Mouse (Mus musculus) heart, embryonic 13.5 days (tissue): ENCODE data around the gene Cdc45. TPM values are rescaled to one million over a fixed set of nuclear protein-coding genes. Genes with fewer than 3 reads are reported as not detected.
"Not testable (repeated sequence)": the region's sequence is repeated elsewhere in the genome, so short reads cannot be mapped to it uniquely, and the experiment has no call there.

ENCODE experiments used
- ATAC-seq: fragments of 200-750 bp; cut with Nextera tagmentation; 2 replicates; pipeline ENCODE4 v1.8.0; 2017; ENCODE audit warnings: moderate TSS enrichment; ENCODE audit not compliant: insufficient number of reproducible peaks, low FRiP score, low TSS enrichment; ENCODE audit errors: extremely low read depth
- H3K27ac ChIP-seq: fragments of 300-500 bp; sonication (generic); replicated peaks from 2 replicates; pipeline ENCODE4 v1.5.1; 2015; ENCODE audit warnings: moderate library complexity, mild to moderate bottlenecking, inconsistent platforms
- H3K27me3 ChIP-seq: fragments of 300-500 bp; sonication (generic); replicated peaks from 2 replicates; pipeline ENCODE4 v1.6.1; 2015; ENCODE audit warnings: mild to moderate bottlenecking, inconsistent platforms
- H3K36me3 ChIP-seq: fragments of 300-500 bp; sonication (generic); 2 replicates; pipeline ENCODE4 v1.6.1; 2015; ENCODE audit warnings: mild to moderate bottlenecking, inconsistent platforms
- H3K4me1 ChIP-seq: fragments of 300-500 bp; sonication (generic); 2 replicates; pipeline ENCODE4 v1.6.1; 2015; ENCODE audit warnings: inconsistent platforms
- H3K4me2 ChIP-seq: fragments of 300-500 bp; sonication (generic); 2 replicates; pipeline ENCODE4 v1.6.1; 2015; ENCODE audit warnings: inconsistent platforms, mild to moderate bottlenecking, moderate library complexity
- H3K4me3 ChIP-seq: fragments of 300-500 bp; sonication (generic); 2 replicates; pipeline ENCODE4 v1.5.1; 2015; ENCODE audit warnings: moderate library complexity, mild to moderate bottlenecking, inconsistent platforms
- H3K9ac ChIP-seq: fragments of 300-500 bp; sonication (generic); 2 replicates; pipeline ENCODE4 v1.6.1; 2015; ENCODE audit warnings: inconsistent platforms, mild to moderate bottlenecking, moderate library complexity
- H3K9me3 ChIP-seq: fragments of 300-500 bp; sonication (generic); 2 replicates; pipeline ENCODE4 v1.6.1; 2016; ENCODE audit warnings: inconsistent platforms
- WGBS: fragments of 180-500 bp; shearing (Covaris S2); methylation state at CpG from one replicate; pipeline ENCODE4 v1.1.7; 2015; ENCODE audit warnings: mixed read lengths; 5-methylcytosine and 5-hydroxymethylcytosine counted together
- polyA plus RNA-seq: library from polyadenylated mRNA; unstranded; fragments of >200 nt; fragmentation: Nextera tagmentation; extraction: Ambion mirVana; gene quantifications from 2 replicates; pipeline ENCODE4 v1.2.1, GENCODE M21; 2015

The Cdc45 gene
- polyA plus RNA-seq, result 34.4 and 36.1 TPM in 2 replicates

DNA sequence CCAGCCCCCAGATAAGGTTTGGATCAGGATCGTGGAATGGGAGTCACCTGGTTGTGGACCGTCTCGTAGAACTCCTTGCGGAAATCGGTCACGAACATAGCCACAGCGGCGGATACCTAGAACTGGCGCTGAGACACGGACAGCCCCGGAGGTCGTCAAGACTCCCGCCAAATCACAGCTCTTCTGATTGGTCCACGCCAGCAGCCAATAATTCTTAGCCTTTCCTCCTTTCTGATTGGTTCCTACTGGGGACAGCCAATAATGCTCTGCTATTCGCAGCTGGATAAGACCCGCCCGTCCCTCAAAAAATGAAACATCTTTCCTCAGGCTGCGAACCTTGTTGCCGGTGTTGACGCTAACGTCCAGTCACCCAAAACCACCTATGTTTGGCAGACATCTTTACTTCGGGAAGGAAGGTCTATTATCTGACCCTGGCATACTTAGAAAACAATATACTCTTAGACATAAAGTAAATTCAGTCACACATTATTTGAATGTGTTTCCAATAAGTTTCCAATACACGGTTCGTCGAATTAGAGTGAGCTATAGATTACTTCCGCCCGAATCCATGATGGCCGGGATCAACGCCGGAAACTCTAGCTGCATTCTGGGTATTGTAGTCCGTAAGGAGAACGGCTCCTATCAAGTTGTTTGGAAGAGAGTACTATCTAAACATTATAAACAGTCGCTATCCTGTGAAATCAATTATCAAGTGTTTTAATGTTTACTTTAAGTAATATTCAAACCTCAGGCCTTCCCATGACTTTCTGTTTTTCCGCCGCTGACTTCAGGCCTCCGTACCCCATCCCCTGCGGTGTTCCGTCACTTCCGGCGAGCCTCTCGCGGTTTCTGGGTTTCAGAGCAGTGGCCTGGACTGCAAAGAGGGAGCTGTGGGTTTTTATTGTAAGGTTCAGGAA, at the start of gene Cdc45, which contains the start of gene Ufd1:
Gene Cdc45, minus strand, starts transcription at position 520 of the 917 bp plus-strand sequence.
Gene Ufd1, plus strand, starts transcription at position 312 of the 917 bp plus-strand sequence.
- H3K36me3 ChIP-seq, result peaks cover 56% of the 10 kb centered on the region
- H3K27me3 ChIP-seq, result no peaks in the 10 kb centered on the region
- H3K9ac ChIP-seq, result peak within 1 kb of the TSS; percentile 92
- H3K4me2 ChIP-seq, result peak within 1 kb of the TSS; percentile 95
- under 1% methylated on average over 42 of the region's 42 CpGs for WGBS
- no peaks in the 10 kb centered on the region for H3K9me3 ChIP-seq
- peak within 1 kb of the TSS; percentile 91 for H3K4me3 ChIP-seq
- peak; percentile 88 for ATAC-seq
- peaks cover 27% of the 10 kb centered on the region for H3K4me1 ChIP-seq
- peak within 1 kb of the TSS; percentile 76 for H3K27ac ChIP-seq

GRCm38 (mm10) chr16:18860186-18860585, 48.4 kb upstream of the Cdc45 start:
- no peak overlapping the region for H3K4me3 ChIP-seq
- 62% methylated on average over 1 of the region's 1 CpGs for WGBS
- ATAC-seq, result no peak

GRCm38 (mm10) chr16:18858551-18858950, 46.8 kb upstream of the Cdc45 start:
- H3K27ac ChIP-seq, result no peak overlapping the region
- H3K4me1 ChIP-seq, result no peaks in the 10 kb centered on the region
- no peak for ATAC-seq
- H3K27me3 ChIP-seq, result no peaks in the 10 kb centered on the region
- H3K9ac ChIP-seq, result no peak overlapping the region
- no peak overlapping the region for H3K4me2 ChIP-seq
- H3K36me3 ChIP-seq, result no peaks in the 10 kb centered on the region
- H3K4me3 ChIP-seq, result no peak overlapping the region
- 0 out of 2 replicates have a peak, but pooled peaks cover 6% of the 10 kb centered on the region for H3K9me3 ChIP-seq

More at GRCm38 (mm10) chr16:18860186-18860585, 48.4 kb upstream of the Cdc45 start:
- H3K4me1 ChIP-seq, result no peaks in the 10 kb centered on the region
- no peak overlapping the region for H3K27ac ChIP-seq
- 0 out of 2 replicates have a peak, but pooled peaks cover 6% of the 10 kb centered on the region for H3K9me3 ChIP-seq
- H3K36me3 ChIP-seq, result no peaks in the 10 kb centered on the region
- H3K9ac ChIP-seq, result no peak overlapping the region
- no peak overlapping the region for H3K4me2 ChIP-seq
- H3K27me3 ChIP-seq, result no peaks in the 10 kb centered on the region

GRCm38 (mm10) chr16:18849521-18850190, 37.9 kb upstream of the Cdc45 start:
- not testable (repeated sequence) for ATAC-seq

DNA sequence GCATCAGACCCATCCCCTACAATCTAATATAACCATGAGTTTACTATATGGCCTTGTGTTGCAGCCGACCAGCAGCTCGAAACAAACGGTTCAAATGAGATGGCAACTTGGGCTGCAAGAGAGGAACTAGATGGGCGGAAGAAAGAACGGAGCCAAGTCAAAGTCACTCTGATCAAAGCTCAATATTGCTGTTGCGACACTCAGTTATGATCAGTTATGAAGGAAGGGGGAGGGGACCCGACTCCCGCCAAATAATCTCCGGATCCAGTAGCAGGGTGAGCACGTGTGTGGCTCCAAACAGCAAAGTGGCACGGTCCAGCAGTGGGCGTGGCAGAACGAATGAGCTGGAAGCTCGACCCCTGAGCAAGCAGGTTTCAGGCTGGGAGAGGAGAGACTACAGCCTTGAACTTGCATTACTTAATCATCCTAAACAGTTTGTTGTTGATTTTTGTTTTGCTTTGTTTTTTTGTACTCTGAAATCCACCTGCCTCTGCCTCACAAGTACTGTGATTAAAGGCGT, 34.6 kb upstream of the Cdc45 start:
- Histone ChIP-seq H3K27me3 (no peaks in the 10 kb centered on the region), H3K4me3 (no peak overlapping the region), H3K36me3 (0 out of 2 replicates have a peak, but pooled peaks cover 2% of the 10 kb centered on the region), H3K4me2 (no peak overlapping the region), H3K27ac (no peak overlapping the region), H3K4me1 (no peaks in the 10 kb centered on the region), H3K9me3 (peaks cover 7% of the 10 kb centered on the region; the same call in 1 of the 2 replicates), H3K9ac (no peak overlapping the region)
- WGBS, result 81% methylated on average over 15 of the region's 15 CpGs
- ATAC-seq, result no peak

More at GRCm38 (mm10) chr16:18849521-18850190, 37.9 kb upstream of the Cdc45 start:
- H3K4me2 ChIP-seq, H3K9ac ChIP-seq, H3K4me1 ChIP-seq, H3K9me3 ChIP-seq, H3K27me3 ChIP-seq, H3K27ac ChIP-seq, H3K36me3 ChIP-seq, H3K4me3 ChIP-seq: not testable (repeated sequence)
- 87% methylated on average over 15 of the region's 17 CpGs for WGBS

DNA sequence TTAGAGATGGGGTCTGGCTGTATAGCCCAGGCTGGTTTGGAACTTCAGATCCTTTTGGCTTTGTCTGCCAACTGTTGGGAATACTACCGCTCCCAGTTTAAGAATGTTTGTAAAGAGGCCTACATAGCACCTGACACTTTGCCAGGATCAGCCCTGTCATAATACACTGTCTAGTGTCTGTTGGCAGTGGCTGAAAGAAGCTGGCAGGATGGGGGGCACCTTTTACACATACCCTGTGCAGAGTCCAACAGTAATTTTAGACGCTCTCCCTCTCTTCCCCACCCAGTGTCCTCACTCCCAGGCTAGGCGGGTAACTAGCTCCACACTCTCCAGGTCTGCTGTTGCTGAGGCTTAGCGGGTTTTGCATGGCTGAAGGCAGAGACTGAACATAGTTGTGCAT, 26.6 kb upstream of the Cdc45 start:
- no peak overlapping the region for H3K4me2 ChIP-seq
- ATAC-seq, result no peak
- 90% methylated on average over 4 of the region's 4 CpGs for WGBS
- no peak overlapping the region for H3K27ac ChIP-seq
- H3K9me3 ChIP-seq, result no peaks in the 10 kb centered on the region
- H3K4me1 ChIP-seq, result peaks cover 4% of the 10 kb centered on the region; the same call in 1 of the 2 replicates
- no peaks in the 10 kb centered on the region for H3K27me3 ChIP-seq
- no peak overlapping the region for H3K9ac ChIP-seq
- H3K36me3 ChIP-seq, result peaks cover 41% of the 10 kb centered on the region
- H3K4me3 ChIP-seq, result no peak overlapping the region

DNA sequence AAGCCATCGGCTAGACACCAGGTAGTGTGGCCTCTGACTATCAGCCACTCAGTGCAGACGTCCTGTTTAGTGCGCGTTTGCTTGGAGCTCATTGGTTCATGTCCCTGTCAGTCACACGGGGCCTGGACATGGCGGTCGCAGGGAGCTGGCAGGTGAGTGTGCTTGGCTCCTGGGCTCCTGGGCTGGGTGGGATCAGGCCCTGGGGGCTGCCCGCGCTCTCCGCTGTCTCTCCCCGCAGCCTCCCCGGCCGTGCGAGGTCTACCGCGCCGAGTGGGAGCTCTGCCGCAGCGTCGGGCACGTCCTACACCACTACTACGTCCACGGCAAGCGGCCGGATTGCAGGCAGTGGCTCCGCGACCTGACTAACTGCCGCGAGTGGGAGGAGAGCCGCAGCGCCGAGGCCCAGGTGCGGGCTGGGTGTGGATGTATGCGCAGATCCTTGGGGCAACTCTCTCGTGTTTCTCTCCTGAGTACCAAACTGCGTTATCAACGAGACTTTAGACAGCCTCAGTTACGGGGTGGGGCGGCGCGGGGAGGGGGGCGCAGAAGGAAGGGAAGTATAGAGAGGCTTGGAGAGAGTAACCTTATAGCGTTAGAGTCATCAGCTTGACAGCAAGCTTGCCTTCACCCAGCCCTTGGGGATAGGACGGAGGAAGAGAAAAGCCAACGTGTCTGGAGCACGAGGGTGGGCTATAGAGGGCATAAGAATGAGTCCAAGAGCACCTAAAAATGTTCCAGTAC, 24.9 kb upstream of the Cdc45 start, which contains the start of the genes 2510002D24Rik and Gm28539:
Gene 2510002D24Rik, plus strand, starts transcription at position 111 of the 741 bp plus-strand sequence.
Gene Gm28539, plus strand, starts transcription at position 117 of the 741 bp plus-strand sequence.
- Histone ChIP-seq H3K4me3 (peak within 1 kb of the TSS; percentile 97), H3K27ac (peak within 1 kb of the TSS; percentile 73), H3K9ac (peak within 1 kb of the TSS; percentile 95), H3K9me3 (no peaks in the 10 kb centered on the region), H3K36me3 (peaks cover 58% of the 10 kb centered on the region), H3K4me2 (peak within 1 kb of the TSS; percentile 79), H3K27me3 (no peaks in the 10 kb centered on the region), H3K4me1 (peaks cover 4% of the 10 kb centered on the region; the same call in 1 of the 2 replicates)
- ATAC-seq, result peak; percentile 86
- under 1% methylated on average over 45 of the region's 46 CpGs for WGBS

DNA sequence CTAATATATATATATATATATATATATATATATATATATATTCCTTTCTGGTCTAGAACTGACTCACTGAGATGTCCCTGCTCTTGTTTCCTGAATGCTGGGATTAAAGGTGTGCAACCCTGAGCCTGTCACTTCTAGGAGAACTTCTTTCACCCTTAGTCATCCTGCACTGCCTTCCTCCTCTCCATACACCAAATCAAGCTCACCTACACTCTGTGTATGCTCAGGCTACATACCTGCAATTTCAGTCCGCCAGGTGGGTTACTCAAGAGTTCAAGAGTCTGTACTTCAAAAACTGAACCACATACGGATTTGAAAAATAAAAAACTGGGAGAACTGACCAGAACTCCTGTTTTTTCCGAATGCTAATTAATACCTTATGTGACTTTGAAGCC, 24.3 kb upstream of the Cdc45 start:
- no peaks in the 10 kb centered on the region for H3K9me3 ChIP-seq
- H3K4me3 ChIP-seq, result peak overlapping the region; percentile 97
- H3K27ac ChIP-seq, result no peak overlapping the region
- peaks cover 59% of the 10 kb centered on the region for H3K36me3 ChIP-seq
- H3K9ac ChIP-seq, result peak overlapping the region; percentile 95; the same call in 1 of the 2 replicates
- no peaks in the 10 kb centered on the region for H3K27me3 ChIP-seq
- WGBS, result 24% methylated on average over 3 of the region's 3 CpGs
- peaks cover 4% of the 10 kb centered on the region; the same call in 1 of the 2 replicates for H3K4me1 ChIP-seq
- ATAC-seq, result no peak
- peak overlapping the region; percentile 79 for H3K4me2 ChIP-seq

- Histone ChIP-seq H3K4me3 (no peak overlapping the region), H3K9me3 (no peaks in the 10 kb centered on the region), H3K4me2 (no peak overlapping the region), H3K36me3 (peaks cover 70% of the 10 kb centered on the region), H3K27me3 (no peaks in the 10 kb centered on the region), H3K9ac (no peak overlapping the region), H3K4me1 (peaks cover 8% of the 10 kb centered on the region; the same call in 1 of the 2 replicates), H3K27ac (no peak overlapping the region)
- ATAC-seq, result no peak
- 63% methylated on average over 2 of the region's 2 CpGs for WGBS
Measured at GRCm38 (mm10) chr16:18833486-18833885, 21.7 kb upstream of the Cdc45 start.

DNA sequence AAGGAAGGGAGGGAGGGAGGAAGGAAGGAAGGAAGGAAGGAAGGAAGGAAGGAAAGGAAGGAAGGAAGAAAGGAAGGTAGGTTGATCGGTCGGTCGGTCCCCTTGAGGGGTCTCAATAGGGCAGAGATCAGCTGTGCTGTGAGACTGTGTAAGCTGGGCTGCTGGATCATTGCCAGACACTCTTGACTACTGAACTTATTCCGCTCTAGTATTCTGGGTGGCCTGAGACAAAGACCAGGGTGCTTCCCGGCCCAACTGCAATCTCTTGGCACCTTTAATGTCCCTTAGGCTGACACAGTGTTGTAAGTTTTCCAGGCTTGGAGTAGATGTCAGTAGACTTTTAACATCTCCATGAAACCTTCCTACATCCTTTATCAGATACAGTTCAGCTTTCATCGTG, 17.3 kb upstream of the Cdc45 start:
- Histone ChIP-seq H3K27ac (no peak overlapping the region), H3K9me3 (no peaks in the 10 kb centered on the region), H3K36me3 (peaks cover 98% of the 10 kb centered on the region), H3K4me2 (no peak overlapping the region), H3K9ac (no peak overlapping the region), H3K4me1 (0 out of 2 replicates have a peak, but pooled peaks cover 4% of the 10 kb centered on the region), H3K4me3 (no peak overlapping the region), H3K27me3 (no peaks in the 10 kb centered on the region)
- no peak for ATAC-seq
- WGBS, result 64% methylated on average over 6 of the region's 6 CpGs
